Mouse (Mus musculus) T-cell, adult 2 months (primary cell): ENCODE measurements at regions not wholly inside any gene's neighbourhood (a gene's known extent, or its start where the extent isn't known, plus 50 kb on each side); places are given as distances from the start of the nearest gene placed in this dataset.

Experiments
- DNase-seq: peaks from one replicate; pipeline ENCODE4 v3.0.0; 2022; ENCODE audit warnings: low spot score

DNA sequence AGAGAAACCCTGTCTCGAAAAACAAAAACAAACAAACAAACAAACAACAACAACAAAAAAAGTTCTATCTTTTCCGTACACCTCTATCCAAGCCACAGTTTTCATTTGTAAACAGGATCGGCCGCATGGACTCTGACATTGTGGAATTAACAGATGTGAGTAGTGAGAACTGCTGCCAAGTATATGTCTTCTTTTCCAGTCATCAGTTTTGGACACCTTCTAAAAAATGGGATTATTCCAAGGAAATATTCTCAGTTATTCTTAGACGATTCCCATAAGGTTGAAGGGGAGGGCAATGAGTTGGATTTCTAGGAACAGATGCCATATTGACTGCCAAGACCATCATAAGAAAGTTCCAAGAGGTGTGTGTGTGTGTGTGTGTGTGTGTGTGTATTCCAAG lies 891.2 kb upstream of the Lrrc6 start:
- no peak for DNase-seq

DNA sequence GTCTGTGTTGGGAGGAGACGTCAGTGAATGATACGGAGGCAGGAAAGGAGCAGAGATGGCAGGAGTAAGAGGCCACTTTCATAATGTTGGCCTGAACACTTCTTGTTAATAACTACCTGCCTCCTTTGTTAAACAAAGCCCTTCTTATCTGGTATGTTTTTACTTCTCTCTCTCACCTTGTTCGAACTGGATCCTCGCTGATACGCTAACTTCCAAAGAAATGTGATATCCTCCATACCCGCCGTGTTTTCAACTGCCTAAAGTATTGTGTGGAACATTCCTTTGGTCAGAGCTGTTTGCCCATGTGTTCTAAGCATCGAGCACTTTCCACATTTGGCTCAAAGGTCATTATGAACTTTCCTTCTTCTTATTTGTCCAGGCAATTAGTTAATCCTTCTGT lies 887.8 kb upstream of the Lrrc6 start:
- DNase-seq, result no peak

DNA sequence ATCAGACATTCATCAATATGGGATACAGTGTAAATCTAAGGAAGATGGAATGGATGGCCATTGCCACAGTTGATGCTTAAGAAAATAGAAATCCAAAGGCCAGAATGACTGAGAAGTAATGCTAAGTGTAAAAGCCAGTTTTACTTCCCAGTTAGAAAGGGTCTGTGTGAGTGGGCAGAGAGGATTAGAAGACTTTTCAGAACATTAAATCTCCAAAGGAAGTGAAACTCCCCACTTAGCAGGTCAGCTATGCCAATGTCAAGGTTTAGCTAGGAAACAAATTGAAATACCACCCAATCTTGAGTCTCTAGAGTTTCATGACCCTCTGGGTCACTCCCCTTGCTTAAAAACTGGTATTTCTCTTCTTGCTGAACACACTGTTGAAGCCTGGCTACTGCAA lies 886.2 kb upstream of the Lrrc6 start:
- no peak for DNase-seq

DNA sequence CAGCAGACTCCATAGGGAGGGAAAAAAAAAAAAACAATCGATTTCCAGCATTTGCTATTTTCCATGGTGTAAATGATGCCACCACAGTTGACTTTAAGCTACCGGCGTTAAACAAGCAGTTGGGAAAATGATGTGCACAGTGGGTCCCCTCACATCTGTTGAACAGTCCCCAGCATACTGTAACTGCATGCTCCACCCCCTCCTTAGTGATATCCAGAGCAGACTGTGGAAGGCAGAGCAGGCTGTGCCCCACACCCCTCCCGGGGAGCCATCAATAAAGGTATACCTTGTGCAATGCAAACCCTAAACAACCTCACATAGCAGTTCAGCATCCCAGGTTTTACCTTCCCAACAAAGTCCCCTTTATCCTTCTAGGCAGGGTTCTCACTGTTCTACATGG lies 872.9 kb upstream of the Lrrc6 start:
- no peak for DNase-seq

GRCm38 (mm10) chr15:67373030-67373429 lies 872.3 kb upstream of the Lrrc6 start:
- no peak for DNase-seq

DNA sequence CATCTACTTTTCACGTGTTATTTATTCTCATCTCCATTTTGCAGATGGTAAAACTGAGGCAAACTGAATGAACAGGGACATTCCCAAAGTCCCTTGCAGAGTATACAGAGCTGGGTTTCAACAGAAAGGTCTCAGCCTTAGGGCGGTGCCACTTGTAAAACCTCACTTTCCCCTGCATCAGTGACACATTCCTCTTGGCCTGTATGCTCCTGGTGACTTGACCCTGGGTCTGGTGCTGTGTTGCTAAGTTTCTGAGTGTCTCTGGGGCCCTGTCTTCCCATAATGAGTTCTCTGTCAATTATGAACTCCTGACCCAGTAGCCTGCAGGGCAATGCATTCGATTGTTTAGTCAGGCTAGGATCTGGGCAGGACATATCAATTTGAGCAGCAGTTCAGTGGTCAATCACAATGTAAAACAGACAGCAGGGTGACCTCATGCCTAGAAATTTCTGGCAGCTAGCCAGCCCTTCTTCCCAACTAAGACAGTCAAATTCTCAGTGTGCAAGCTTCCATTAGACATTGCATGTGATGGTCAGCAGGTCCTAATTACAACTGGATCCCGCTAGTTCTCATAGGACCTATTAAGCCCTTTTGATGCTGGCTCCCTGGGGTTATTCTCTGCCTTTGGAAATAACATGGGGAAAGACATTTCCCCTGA lies 863.5 kb upstream of the Lrrc6 start:
- no peak for DNase-seq

- DNase-seq, result no peak
Observed at GRCm38 (mm10) chr15:67361012-67361571, 860.4 kb upstream of the Lrrc6 start.

- no peak for DNase-seq
Observed at GRCm38 (mm10) chr15:67357867-67358266, 857.2 kb upstream of the Lrrc6 start.

GRCm38 (mm10) chr15:67355334-67355733 lies 854.6 kb upstream of the Lrrc6 start:
- no peak for DNase-seq

GRCm38 (mm10) chr15:67354598-67355159 lies 854.0 kb upstream of the Lrrc6 start:
- no peak for DNase-seq

- DNase-seq, result no peak
Observed at GRCm38 (mm10) chr15:67349501-67349900, 848.8 kb upstream of the Lrrc6 start.

DNA sequence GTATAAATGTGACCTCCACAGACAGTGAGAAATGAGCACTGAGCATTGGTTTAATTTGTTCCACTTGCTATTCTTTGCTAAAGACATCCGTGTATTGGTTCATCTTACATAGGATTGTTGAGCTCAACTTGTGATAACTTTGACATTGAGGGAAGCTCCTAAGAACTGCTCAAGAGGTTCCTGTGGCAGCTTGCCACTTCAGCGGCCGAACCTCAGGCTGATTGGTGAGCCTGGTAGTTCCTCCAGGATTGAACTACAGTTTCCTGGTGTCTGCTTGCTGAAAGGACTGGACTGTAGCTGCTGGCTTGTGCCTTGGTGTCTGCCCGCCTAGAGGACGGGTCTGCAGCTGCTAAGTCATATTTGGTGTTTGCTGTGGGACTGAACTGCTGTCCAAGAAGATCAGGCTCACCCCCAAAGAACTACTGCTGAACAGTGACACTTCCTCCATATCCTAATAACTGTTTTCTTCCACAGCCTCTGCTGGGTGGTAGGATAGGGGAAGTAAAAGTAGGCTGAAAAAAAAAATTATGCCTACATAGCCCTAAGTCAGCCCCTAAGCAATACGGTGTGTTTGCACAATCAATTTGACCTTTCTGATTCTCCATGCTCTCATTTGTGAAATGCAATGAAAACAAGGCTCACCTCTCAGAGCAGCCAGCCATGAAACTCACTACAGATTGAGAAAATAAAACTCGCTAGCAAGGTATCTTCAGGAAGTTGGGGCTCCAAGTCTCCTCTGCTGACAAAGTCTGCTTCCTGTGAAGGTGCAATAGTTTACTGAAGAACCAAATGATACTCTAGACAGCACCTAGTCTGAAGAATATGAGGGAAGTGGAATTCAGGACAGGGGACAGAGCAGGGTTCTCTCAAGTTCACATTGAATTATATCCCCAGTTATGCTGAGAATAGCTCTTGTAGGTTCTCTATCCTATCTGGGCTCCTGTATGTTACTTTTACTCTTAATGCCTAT lies 844.8 kb upstream of the Lrrc6 start:
- DNase-seq, result no peak

DNA sequence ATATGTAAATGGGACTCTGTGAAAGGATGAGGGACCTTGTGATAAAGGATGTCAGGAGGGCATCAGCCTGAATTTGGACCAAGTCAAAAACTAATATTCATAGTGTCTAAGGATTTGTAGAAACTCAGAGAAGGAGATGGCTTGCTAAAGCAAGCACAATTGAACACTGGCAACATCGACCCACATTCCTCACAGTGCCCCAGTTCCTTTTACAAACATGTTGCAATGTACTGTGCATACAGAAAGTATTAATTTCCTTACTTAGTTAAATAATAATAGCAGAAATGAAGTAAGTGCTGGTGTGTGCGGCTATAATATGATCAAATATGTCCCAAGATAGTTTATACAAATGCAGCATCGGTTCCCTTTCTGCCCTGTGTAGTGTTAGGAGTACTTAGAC lies 841.3 kb upstream of the Lrrc6 start:
- DNase-seq, result no peak

DNA sequence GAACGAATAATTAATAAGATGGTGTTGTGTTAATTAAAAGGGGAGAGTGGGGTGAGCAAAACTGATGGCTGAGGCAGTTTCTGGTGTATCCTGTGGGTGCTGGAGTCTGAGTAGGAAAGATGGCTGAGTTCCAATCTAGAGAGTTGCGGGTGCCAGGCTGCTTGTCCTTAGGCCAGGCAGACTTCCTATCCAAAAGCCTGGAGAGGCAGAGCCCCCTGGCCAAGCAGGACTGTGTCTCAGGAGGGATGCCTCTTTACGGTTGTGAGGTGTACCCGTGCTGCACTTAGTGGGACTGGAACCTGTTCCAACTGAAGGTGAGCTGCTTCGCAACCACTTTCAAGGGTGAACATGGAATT lies 836.3 kb upstream of the Lrrc6 start:
- no peak for DNase-seq

DNA sequence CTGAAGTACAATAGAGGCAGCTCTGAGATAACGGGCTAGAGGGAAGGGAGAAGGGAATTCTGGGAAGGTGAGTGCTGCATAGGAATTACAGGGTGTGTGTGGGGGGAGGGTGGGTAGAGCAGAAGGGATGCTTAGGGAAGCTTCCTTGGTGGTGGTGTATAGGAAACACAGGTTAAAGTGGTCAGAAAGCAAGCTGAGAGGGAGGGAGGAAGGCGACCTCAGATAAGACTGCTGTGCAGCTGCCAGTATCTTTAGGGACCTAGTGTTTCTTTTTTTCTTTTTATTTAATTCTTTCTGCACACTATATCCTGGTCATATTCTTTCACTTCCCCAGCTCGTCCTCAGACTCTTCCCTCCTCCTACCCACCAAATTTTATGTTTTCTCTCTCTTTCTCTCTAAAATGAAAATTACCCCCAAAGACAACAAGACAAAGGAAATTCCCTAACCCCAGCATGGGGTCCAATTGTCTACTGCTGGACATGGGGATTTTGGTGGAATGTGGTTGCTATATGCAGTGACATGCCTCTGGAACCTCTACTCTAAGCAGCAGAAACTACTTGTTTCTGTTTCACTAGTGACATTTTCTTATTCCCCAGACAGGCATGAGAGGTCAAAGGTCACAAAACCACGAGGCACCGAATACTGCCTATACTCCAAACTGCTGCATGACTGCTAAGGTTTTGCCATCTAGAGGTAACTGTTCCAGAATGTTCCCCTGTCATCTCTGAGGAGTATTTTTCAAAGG lies 835.8 kb upstream of the Lrrc6 start:
- no peak for DNase-seq

- no peak for DNase-seq
Observed at GRCm38 (mm10) chr15:67332521-67332920, 831.8 kb upstream of the Lrrc6 start.

DNA sequence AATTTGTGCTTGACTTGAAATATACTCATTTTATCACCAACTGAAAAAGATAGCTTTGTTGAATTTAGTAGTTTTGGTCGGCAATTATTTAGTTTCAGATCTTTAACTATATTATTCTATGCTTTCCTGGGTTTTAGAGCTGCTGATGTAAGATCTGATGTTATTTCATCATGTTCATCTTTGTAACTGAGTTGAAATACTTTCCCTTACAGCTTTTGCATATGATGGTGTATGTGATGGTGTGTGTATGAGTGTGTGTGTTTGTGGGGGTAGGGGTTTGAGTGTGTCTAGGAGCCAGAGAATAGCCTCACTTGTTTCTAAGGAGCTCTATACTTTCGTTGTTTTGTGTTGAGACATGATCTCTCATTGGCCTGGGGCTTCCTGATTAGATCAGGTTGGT lies 819.6 kb upstream of the Lrrc6 start:
- no peak for DNase-seq

- no peak for DNase-seq
Observed at GRCm38 (mm10) chr15:67315202-67315601, 814.5 kb upstream of the Lrrc6 start.

GRCm38 (mm10) chr15:67313648-67314047 lies 812.9 kb upstream of the Lrrc6 start:
- no peak for DNase-seq

- DNase-seq, result no peak
Observed at GRCm38 (mm10) chr15:67305681-67306080, 805.0 kb upstream of the Lrrc6 start.

- DNase-seq, result no peak
Observed at GRCm38 (mm10) chr15:67303804-67304203, 803.1 kb upstream of the Lrrc6 start.

DNA sequence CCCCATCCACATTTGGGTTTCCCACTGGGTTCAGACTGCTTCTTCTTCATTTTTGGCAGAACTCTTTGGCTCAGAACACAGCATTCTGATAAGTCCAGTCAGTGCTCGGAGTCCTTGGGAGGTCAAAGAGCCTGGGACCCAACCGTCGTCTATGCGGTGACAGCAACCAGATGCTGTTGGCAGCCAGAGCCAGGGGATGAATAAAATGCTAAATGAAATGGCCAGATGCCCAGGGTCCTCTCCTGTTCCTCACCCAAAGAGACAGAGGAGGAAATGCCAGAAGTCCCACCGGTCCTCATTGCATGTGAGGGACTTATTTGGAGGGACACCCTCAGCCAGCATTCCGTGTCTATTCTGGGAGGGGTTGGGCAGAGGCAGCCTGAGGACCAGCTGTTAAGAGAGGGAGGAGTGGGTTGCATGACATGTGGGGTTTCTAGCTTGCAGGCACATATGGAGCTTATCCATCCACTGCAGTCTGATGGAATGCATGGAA lies 801.2 kb upstream of the Lrrc6 start:
- no peak for DNase-seq
